Mouse (Mus musculus): ENCODE measurements around the gene Rasa1. TPM values are rescaled to one million over a fixed set of nuclear protein-coding genes. Genes with fewer than 3 reads are reported as not detected.

Rasa1 gene
- polyA plus RNA-seq, 1 experiment from 2014 or later, result 90.1 TPM

GRCm38 (mm10) chr13:85191253-85191652 lies 97.7 kb downstream of the Rasa1 start:
- DNase-seq, result no peak
- WGBS, result 96% methylated on average over 2 of the region's 2 CpGs
- Histone ChIP-seq H3K4me1 (ENCODE audit: control insufficient read depth, insufficient read depth, low read length) (peaks cover 10% of the 10 kb centered on the region), H3K36me3 (ENCODE audit: control insufficient read depth, insufficient read depth, low read length) (peaks cover 18% of the 10 kb centered on the region), H3K4me3 (replicated peaks; ENCODE audit: low read depth, low read length) (no peak overlapping the region), H3K4me2 (ENCODE audit: low read length) (no peak overlapping the region), H3K9ac (replicated peaks; ENCODE audit: low read length) (no peak overlapping the region), H3K27ac (replicated peaks; ENCODE audit: low read depth, low read length) (no peak overlapping the region), H3K9me3 (ENCODE audit: control insufficient read depth, low read length) (no peaks in the 10 kb centered on the region), H3K27me3 (ENCODE audit: control insufficient read depth, insufficient read depth, low read length) (no peaks in the 10 kb centered on the region)
- no peak for ATAC-seq (ENCODE audit: low FRiP score, low TSS enrichment)

- peaks cover 18% of the 10 kb centered on the region for H3K36me3 ChIP-seq (ENCODE audit: control insufficient read depth, insufficient read depth, low read length)
- peak overlapping the region; percentile 88 for H3K4me3 ChIP-seq (replicated peaks; ENCODE audit: low read depth, low read length)
- H3K9me3 ChIP-seq (ENCODE audit: control insufficient read depth, low read length), result no peaks in the 10 kb centered on the region
- H3K4me2 ChIP-seq (ENCODE audit: low read length), result peak overlapping the region; percentile 74
- peak overlapping the region; percentile 86 for H3K27ac ChIP-seq (replicated peaks; ENCODE audit: low read depth, low read length)
- 3% methylated on average over 17 of the region's 17 CpGs for WGBS
- peak; percentile 83 for ATAC-seq (ENCODE audit: low FRiP score, low TSS enrichment)
- H3K4me1 ChIP-seq (ENCODE audit: control insufficient read depth, insufficient read depth, low read length), result peaks cover 10% of the 10 kb centered on the region
- no peaks in the 10 kb centered on the region for H3K27me3 ChIP-seq (ENCODE audit: control insufficient read depth, insufficient read depth, low read length)
- H3K9ac ChIP-seq (replicated peaks; ENCODE audit: low read length), result peak overlapping the region; percentile 89
- no peak for DNase-seq
These were observed 99.2 kb downstream of the Rasa1 start for GRCm38 (mm10) chr13:85189644-85190121.

GRCm38 (mm10) chr13:85188903-85189643 lies 99.9 kb downstream of the Rasa1 start, which contains the start of gene Ccnh:
Gene Ccnh (plus strand): TSS chr13:85189408.
- Histone ChIP-seq H3K9ac (replicated peaks; ENCODE audit: low read length) (peak within 1 kb of the TSS; percentile 89), H3K4me3 (replicated peaks; ENCODE audit: low read depth, low read length) (peak within 1 kb of the TSS; percentile 88), H3K9me3 (ENCODE audit: control insufficient read depth, low read length) (no peaks in the 10 kb centered on the region), H3K4me2 (ENCODE audit: low read length) (peak within 1 kb of the TSS; percentile 74), H3K36me3 (ENCODE audit: control insufficient read depth, insufficient read depth, low read length) (peaks cover 18% of the 10 kb centered on the region), H3K27me3 (ENCODE audit: control insufficient read depth, insufficient read depth, low read length) (no peaks in the 10 kb centered on the region), H3K27ac (replicated peaks; ENCODE audit: low read depth, low read length) (peak within 1 kb of the TSS; percentile 86), H3K4me1 (ENCODE audit: control insufficient read depth, insufficient read depth, low read length) (peaks cover 10% of the 10 kb centered on the region)
- DNase-seq (peak; percentile 96), ATAC-seq (ENCODE audit: low FRiP score, low TSS enrichment) (peak; percentile 99)
- WGBS, result 1% methylated on average over 44 of the region's 44 CpGs

Other genes with a start within 250 kb of the Rasa1 start
- gene Ccnh, start 99.7 kb downstream of the Rasa1 start, polyA plus RNA-seq (2014; fragmentation: Nextera tagmentation; extraction: Ambion mirVana), result 99.7 and 108 TPM in 2 replicates